Mouse (Mus musculus): ENCODE results near the gene Syt6.

DNA sequence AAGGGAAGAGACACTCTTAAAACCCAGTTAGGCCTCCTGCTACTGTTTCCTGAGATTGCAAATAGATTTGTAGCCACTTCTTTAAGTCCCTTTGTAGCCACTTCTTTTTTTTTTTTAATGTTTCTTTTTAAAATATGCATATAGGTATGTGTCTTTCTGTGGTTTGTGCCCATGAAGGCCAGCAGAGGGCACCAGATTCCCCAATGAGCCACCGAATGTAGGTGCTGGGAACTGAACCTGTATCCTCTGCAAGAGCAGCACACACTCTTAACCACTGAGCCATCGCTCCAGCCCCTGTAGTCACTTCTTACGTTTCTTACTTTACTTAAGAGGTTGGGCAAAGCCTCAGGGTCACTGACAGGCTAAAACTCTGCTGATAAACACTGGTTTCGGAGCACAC lies 51.5 kb downstream of the Syt6 start:
- TF ChIP-seq CTCF (IDR thresholded peaks at IDR 0.05; ENCODE audit: borderline replicate concordance, extremely low read depth, insufficient read depth, insufficient read length) (no peak), POLR2A (IDR thresholded peaks at IDR 0.05; ENCODE audit: borderline replicate concordance, extremely low read depth, insufficient read depth, insufficient read length, poor library complexity, severe bottlenecking) (no peak)

All from brain, embryonic 14.5 days (tissue).